Mouse (Mus musculus) midbrain, embryonic 16.5 days (tissue): ENCODE data around the gene Pspn. TPM values are rescaled to one million over a fixed set of nuclear protein-coding genes. Genes with fewer than 3 reads are reported as not detected.
A peak's percentile ranks its signal among the peaks of the same experiment; 100 is the strongest.

Experiments used
- ATAC-seq: fragments of 200-750 bp; cut with Nextera tagmentation; 2 replicates; pipeline ENCODE4 v1.8.0; 2017; ENCODE audit warnings: moderate TSS enrichment
- H3K27ac ChIP-seq: fragments of 300-500 bp; sonication (generic); 2 replicates; pipeline ENCODE4 v1.5.1; 2014; ENCODE audit warnings: mild to moderate bottlenecking, low read length, mixed read lengths
- H3K27me3 ChIP-seq: fragments of 300-500 bp; sonication (generic); 2 replicates; pipeline ENCODE4 v1.6.1; 2014; ENCODE audit warnings: low read depth, low read length, mixed read lengths; ENCODE audit not compliant: control insufficient read depth, insufficient read depth
- H3K36me3 ChIP-seq: fragments of 300-500 bp; sonication (generic); 2 replicates; pipeline ENCODE4 v1.6.1; 2014; ENCODE audit warnings: mild to moderate bottlenecking, low read length, moderate library complexity, mixed read lengths; ENCODE audit not compliant: control insufficient read depth, insufficient read depth
- H3K4me1 ChIP-seq: fragments of 300-500 bp; sonication (generic); 2 replicates; pipeline ENCODE4 v1.6.1; 2014; ENCODE audit warnings: mild to moderate bottlenecking, low read length, mixed read lengths; ENCODE audit not compliant: control insufficient read depth, insufficient read depth
- H3K4me2 ChIP-seq: fragments of 300-500 bp; sonication (generic); 2 replicates; pipeline ENCODE4 v1.6.1; 2014; ENCODE audit warnings: mild to moderate bottlenecking, low read length, mixed read lengths
- H3K4me3 ChIP-seq: fragments of 300-500 bp; sonication (generic); 2 replicates; pipeline ENCODE4 v1.5.1; 2014; ENCODE audit warnings: low read depth, mild to moderate bottlenecking, low read length, moderate library complexity, mixed read lengths
- H3K9ac ChIP-seq: fragments of 300-500 bp; sonication (generic); 2 replicates; pipeline ENCODE4 v1.6.1; 2014; ENCODE audit warnings: low read depth, low read length, mixed read lengths
- H3K9me3 ChIP-seq: fragments of 300-500 bp; sonication (generic); replicated peaks from 2 replicates; pipeline ENCODE4 v1.6.1; 2014; ENCODE audit warnings: mild to moderate bottlenecking, low read length, mixed read lengths; ENCODE audit not compliant: control insufficient read depth, poor library complexity, severe bottlenecking
- WGBS: fragments of 180-500 bp; shearing (Covaris S2); extraction: QIAGEN DNeasy Blood & Tissue Kit; methylation state at CpG from one replicate; pipeline ENCODE4 v1.1.7; 2014; 5-methylcytosine and 5-hydroxymethylcytosine counted together
- polyA plus RNA-seq: library from polyadenylated mRNA; unstranded; fragments of >200 nt; fragmentation: Nextera tagmentation; extraction: Ambion mirVana; gene quantifications from 2 replicates; pipeline ENCODE4 v1.2.1, GENCODE M21; 2015

Pspn gene
- polyA plus RNA-seq = 0.74 and 1.0 TPM in 2 replicates

DNA sequence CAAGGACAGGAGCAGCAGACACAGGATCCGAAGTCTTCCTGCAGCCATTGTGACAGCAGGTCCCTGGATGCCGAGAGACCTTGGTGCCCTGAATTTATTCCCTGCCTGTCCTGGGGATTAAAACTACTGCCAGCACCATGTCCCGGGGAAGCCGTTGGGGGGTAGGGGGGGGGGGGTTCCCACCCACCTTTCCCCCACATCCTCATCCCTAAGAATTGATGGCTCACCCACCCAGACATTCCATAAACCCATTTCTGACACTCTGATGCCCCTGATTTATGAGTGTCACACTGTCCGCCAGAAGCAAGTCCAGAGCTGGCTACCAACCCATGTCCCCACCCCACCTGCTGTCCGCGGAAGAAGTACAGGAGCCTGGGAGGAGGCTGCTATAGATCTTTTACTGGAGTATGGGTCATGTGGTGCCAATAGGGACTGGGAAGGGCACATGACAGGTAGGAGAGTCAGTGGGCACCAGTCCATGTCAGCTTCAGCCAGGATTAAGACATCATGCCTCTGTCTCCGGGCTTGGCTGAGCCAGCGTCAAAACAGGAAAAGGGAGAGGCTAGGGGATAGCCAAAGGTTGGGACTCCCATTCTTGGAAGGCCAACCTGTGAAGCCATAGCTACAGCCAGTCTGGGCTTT lies at the start of gene Pspn:
TSS of gene Pspn (minus strand) at position 51 of the 642 bp plus-strand sequence.
- Histone ChIP-seq H3K4me3 (no peak within 1 kb of the TSS), H3K9ac (no peak within 1 kb of the TSS), H3K27ac (no peak within 1 kb of the TSS), H3K36me3 (peaks cover 25% of the 10 kb centered on the region), H3K27me3 (no peaks in the 10 kb centered on the region), H3K4me1 (peaks cover 7% of the 10 kb centered on the region), H3K9me3 (no peaks in the 10 kb centered on the region), H3K4me2 (no peak within 1 kb of the TSS)
- WGBS = 89% methylated on average over 9 of the region's 9 CpGs
- ATAC-seq = no peak

GRCm38 (mm10) chr17:57048816-57049215 lies 49.0 kb upstream of the Pspn start:
- H3K4me2 ChIP-seq = no peak overlapping the region
- ATAC-seq = no peak
- H3K36me3 ChIP-seq = peaks cover 26% of the 10 kb centered on the region
- H3K4me1 ChIP-seq = no peaks in the 10 kb centered on the region
- no peaks in the 10 kb centered on the region for H3K27me3 ChIP-seq
- no peaks in the 10 kb centered on the region for H3K9me3 ChIP-seq
- no peak overlapping the region for H3K4me3 ChIP-seq
- H3K9ac ChIP-seq = no peak overlapping the region
- 96% methylated on average over 3 of the region's 3 CpGs for WGBS
- H3K27ac ChIP-seq = no peak overlapping the region

GRCm38 (mm10) chr17:57047406-57047805 lies 47.6 kb upstream of the Pspn start:
- WGBS = 32% methylated on average over 5 of the region's 5 CpGs
- peaks cover 14% of the 10 kb centered on the region for H3K36me3 ChIP-seq
- H3K9ac ChIP-seq = no peak overlapping the region

DNA sequence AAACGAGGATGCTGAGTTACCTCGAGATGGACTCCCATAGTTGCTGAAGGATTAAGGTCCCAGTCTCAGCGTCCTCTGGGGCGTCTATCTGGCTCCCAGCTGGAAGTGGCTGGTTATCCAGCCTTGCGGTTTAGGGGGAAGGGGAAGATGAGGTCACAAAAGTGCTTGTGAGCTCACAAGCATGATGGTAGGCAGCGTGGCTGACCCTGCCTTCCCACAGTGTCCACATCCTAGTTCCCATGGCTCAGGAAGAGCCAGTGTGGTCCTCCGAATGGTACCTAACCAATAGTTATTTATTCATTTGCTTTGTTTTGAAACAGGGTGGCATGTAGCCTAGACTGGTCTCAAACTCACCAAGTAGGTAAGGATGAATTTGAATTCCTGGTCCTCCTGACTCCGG lies 41.7 kb upstream of the Pspn start, which contains the start of gene Slc25a41:
TSS of gene Slc25a41 (minus strand) at position 101 of the 400 bp plus-strand sequence.
- 70% methylated on average over 8 of the region's 8 CpGs for WGBS
- Histone ChIP-seq H3K36me3 (peaks cover 5% of the 10 kb centered on the region), H3K27me3 (0 out of 2 replicates have a peak, but pooled peaks cover 2% of the 10 kb centered on the region), H3K4me1 (no peaks in the 10 kb centered on the region), H3K9ac (no peak within 1 kb of the TSS), H3K9me3 (no peaks in the 10 kb centered on the region), H3K4me2 (no peak within 1 kb of the TSS), H3K4me3 (no peak within 1 kb of the TSS), H3K27ac (no peak within 1 kb of the TSS)
- no peak for ATAC-seq

More at GRCm38 (mm10) chr17:57047406-57047805, 47.6 kb upstream of the Pspn start:
- no peak for ATAC-seq
- H3K4me3 ChIP-seq = no peak overlapping the region
- no peaks in the 10 kb centered on the region for H3K4me1 ChIP-seq
- no peak overlapping the region for H3K4me2 ChIP-seq
- H3K27ac ChIP-seq = no peak overlapping the region
- H3K9me3 ChIP-seq = no peaks in the 10 kb centered on the region
- H3K27me3 ChIP-seq = no peaks in the 10 kb centered on the region

- H3K9me3 ChIP-seq = no peaks in the 10 kb centered on the region
- no peak overlapping the region for H3K9ac ChIP-seq
- no peak overlapping the region for H3K4me2 ChIP-seq
- H3K4me3 ChIP-seq = no peak overlapping the region
- no peaks in the 10 kb centered on the region for H3K4me1 ChIP-seq
- ATAC-seq = no peak
- 42% methylated on average over 8 of the region's 8 CpGs for WGBS
- H3K36me3 ChIP-seq = no peaks in the 10 kb centered on the region
- no peak overlapping the region for H3K27ac ChIP-seq
- H3K27me3 ChIP-seq = 0 out of 2 replicates have a peak, but pooled peaks cover 2% of the 10 kb centered on the region
Observed at GRCm38 (mm10) chr17:57038978-57039377, 39.2 kb upstream of the Pspn start.

DNA sequence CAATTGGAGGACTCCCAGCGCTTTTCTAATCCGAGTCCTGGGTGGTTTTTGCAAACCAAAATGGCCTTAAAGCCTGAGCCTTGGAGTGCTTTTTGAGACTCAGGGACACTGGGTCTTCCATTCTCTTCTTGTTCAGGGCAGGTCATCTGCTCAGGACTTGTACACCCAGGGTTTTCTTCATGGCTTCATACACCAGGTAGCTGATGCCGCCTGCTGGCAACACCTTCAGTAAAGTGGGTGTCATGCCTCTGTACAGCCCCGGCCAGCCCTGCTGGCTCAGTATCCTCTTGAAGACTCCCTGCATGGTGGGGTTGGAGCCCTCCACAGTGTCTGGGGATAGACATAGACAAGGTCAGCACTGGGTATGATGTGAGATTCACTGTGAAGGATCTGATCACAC lies 33.0 kb upstream of the Pspn start:
- whole genome bisulfite sequencing = 83% methylated on average over 4 of the region's 4 CpGs
- Histone ChIP-seq H3K36me3 (peaks cover under 1% of the 10 kb centered on the region; the same call in 1 of the 2 replicates), H3K27me3 (no peaks in the 10 kb centered on the region), H3K9me3 (no peaks in the 10 kb centered on the region), H3K27ac (no peak overlapping the region; the same call in 1 of the 2 replicates), H3K4me2 (no peak overlapping the region), H3K4me1 (peaks cover 14% of the 10 kb centered on the region), H3K9ac (no peak overlapping the region), H3K4me3 (no peak overlapping the region)
- no peak for ATAC-seq

DNA sequence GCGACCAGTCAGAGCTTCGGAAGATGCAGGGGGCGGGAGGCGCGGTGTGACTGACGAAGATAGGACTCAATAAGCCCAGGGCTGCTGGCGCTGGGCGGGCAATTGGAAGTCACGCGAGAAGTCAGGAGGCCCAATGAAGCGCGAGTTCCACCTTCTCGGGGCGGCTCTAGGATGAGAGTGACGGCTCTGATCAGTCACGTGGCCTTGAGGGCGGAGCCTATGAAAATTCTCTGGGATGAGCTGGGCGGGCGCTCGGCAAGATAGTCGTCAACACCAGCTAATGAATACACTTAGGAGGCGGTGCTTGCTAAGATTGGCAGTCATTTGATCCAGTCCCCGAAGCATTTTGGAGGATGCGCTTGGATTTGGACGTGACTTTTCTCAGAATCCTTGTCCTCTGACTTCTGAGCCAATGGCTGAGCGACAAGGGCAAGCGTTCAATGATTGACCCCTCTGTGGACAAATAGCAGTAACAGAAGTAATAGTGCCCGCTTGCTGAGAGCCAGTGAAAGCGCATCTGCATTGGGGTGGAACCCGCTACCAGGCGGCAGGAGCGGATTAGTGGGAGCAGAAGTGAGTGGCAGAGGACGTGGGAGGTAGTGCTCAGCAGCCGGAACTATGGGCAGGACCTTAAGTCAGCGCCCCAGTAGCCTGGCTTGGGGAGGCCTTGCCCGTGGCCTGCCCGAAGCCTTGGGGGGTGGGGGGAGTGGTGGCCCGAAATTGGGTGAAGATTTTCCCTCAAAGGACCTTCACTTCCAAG lies 32.0 kb upstream of the Pspn start:
- Histone ChIP-seq H3K4me2 (peak overlapping the region; percentile 63), H3K27ac (peak overlapping the region; percentile 79), H3K4me1 (peaks cover 14% of the 10 kb centered on the region), H3K4me3 (peak overlapping the region; percentile 89), H3K27me3 (no peaks in the 10 kb centered on the region), H3K9ac (peak overlapping the region; percentile 53; the same call in 1 of the 2 replicates), H3K36me3 (peaks cover 8% of the 10 kb centered on the region; the same call in 1 of the 2 replicates), H3K9me3 (no peaks in the 10 kb centered on the region)
- peak; percentile 99 for ATAC-seq
- under 1% methylated on average over 38 of the region's 38 CpGs for WGBS

GRCm38 (mm10) chr17:57030931-57031660 lies 31.3 kb upstream of the Pspn start, which contains the start of gene Khsrp:
TSS of gene Khsrp (minus strand) at chr17:57031522.
- under 1% methylated on average over 70 of the region's 99 CpGs for WGBS
- Histone ChIP-seq H3K4me2 (peak within 1 kb of the TSS; percentile 87), H3K4me3 (peak within 1 kb of the TSS; percentile 89), H3K27me3 (no peaks in the 10 kb centered on the region), H3K4me1 (peaks cover 14% of the 10 kb centered on the region), H3K36me3 (peaks cover 9% of the 10 kb centered on the region; the same call in 1 of the 2 replicates), H3K9me3 (no peaks in the 10 kb centered on the region), H3K27ac (peak within 1 kb of the TSS; percentile 86), H3K9ac (peak within 1 kb of the TSS; percentile 80)
- no peak for ATAC-seq
